Mouse (Mus musculus) hindbrain, embryonic 12.5 days (tissue): Measurements from ENCODE around the gene Vsx1. TPM values are rescaled to one million over a fixed set of nuclear protein-coding genes. Genes with fewer than 3 reads are reported as not detected.

Source experiments
- polyA plus RNA-seq: library from polyadenylated mRNA; unstranded; fragments of >200 nt; fragmentation: Nextera tagmentation; extraction: Ambion mirVana; gene quantifications from 2 replicates; pipeline ENCODE4 v1.2.1, GENCODE M21; 2016

The Vsx1 gene
- polyA plus RNA-seq, 1 experiment from 2014 or later = 1.0 TPM

Other genes with a start within 250 kb of the Vsx1 start
- 7.8 and 8.6 TPM in 2 replicates for gene Zfp442, start 237.9 kb downstream of the Vsx1 start, polyA plus RNA-seq
- 0.08 and 0.21 TPM in 2 replicates for gene Zfp345, start 204.3 kb downstream of the Vsx1 start, polyA plus RNA-seq
- gene Cst7, start 118.9 kb downstream of the Vsx1 start, polyA plus RNA-seq = 0.30 and 0.40 TPM in 2 replicates
- gene Apmap, start 80.8 kb downstream of the Vsx1 start, polyA plus RNA-seq = 36.1 and 38.1 TPM in 2 replicates
- gene Acss1, start 20.9 kb downstream of the Vsx1 start, polyA plus RNA-seq = 28.4 and 32.6 TPM in 2 replicates
- 38.3 and 38.6 TPM in 2 replicates for gene Entpd6, start 59.7 kb upstream of the Vsx1 start, polyA plus RNA-seq
- gene Pygb, start 97.4 kb upstream of the Vsx1 start, polyA plus RNA-seq = 92.5 and 95.3 TPM in 2 replicates
- 70.0 and 74.1 TPM in 2 replicates for gene Abhd12, start 215.4 kb upstream of the Vsx1 start, polyA plus RNA-seq
- gene Gins1, start 216.0 kb upstream of the Vsx1 start, polyA plus RNA-seq = 36.5 and 37.5 TPM in 2 replicates